Mouse (Mus musculus): ENCODE data around the gene Atp1a1. TPM values are rescaled to one million over a fixed set of nuclear protein-coding genes. Genes with fewer than 3 reads are reported as not detected.

Gene Atp1a1
- polyA plus RNA-seq, 2 experiments: 48.4 to 54.7 TPM

DNA sequence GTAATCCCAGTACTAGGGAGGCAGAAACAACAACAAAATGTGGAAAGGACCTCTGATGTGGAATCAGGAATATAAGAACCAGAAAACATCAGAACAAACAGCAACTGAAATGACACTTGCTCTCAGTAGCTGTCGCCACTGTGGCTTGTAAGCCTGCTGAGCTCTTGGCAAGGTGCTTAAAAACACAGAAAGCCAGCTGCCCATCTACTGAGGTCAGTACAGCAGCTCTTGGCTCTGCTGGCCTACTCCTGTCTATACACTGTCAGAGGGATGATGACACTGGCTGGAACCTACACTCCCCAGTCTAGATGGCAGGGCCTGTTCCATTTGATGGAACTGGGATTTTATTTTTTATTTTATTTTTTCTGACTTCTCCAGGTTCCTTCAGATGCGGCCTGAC, 71.1 kb downstream of the Atp1a1 start:
- 82% methylated on average over 2 of the region's 2 CpGs for WGBS (ENCODE audit: insufficient replicate concordance)
- TF ChIP-seq EP300 (IDR thresholded peaks at IDR 0.05; ENCODE audit: low read depth) (no peak), CTCF (IDR thresholded peaks at IDR 0.05; ENCODE audit: low read depth) (no peak)
- no peaks in the 10 kb centered on the region for H3K9me3 ChIP-seq (ENCODE audit: control insufficient read depth, low read length)
- H3K36me3 ChIP-seq (replicated peaks; ENCODE audit: control insufficient read depth, insufficient read depth, low read depth): no peaks in the 10 kb centered on the region
- no peak overlapping the region for H3K27ac ChIP-seq
- ATAC-seq (ENCODE audit: insufficient read depth) (no peak), DNase-seq (ENCODE audit: low read depth in 3 of 3, low spot score in 3 of 3) (no peak)
- H3K9ac ChIP-seq (replicated peaks): no peak overlapping the region
- no peaks in the 10 kb centered on the region; a peak in 1 of 4 replicates for H3K4me1 ChIP-seq (replicated peaks; ENCODE audit: control insufficient read depth in 2 of 2, insufficient read depth in 2 of 2, low read length in 1 of 2)
- no peak overlapping the region for H3K4me3 ChIP-seq (ENCODE audit: insufficient read depth in 1 of 2, low read depth in 2 of 2, low read length in 2 of 2)
- H3K4me2 ChIP-seq (ENCODE audit: low read depth): no peak overlapping the region
- H3K27me3 ChIP-seq (ENCODE audit: control insufficient read depth, insufficient read depth, low read length): no peaks in the 10 kb centered on the region; the same call in 1 of the 2 replicates

DNA sequence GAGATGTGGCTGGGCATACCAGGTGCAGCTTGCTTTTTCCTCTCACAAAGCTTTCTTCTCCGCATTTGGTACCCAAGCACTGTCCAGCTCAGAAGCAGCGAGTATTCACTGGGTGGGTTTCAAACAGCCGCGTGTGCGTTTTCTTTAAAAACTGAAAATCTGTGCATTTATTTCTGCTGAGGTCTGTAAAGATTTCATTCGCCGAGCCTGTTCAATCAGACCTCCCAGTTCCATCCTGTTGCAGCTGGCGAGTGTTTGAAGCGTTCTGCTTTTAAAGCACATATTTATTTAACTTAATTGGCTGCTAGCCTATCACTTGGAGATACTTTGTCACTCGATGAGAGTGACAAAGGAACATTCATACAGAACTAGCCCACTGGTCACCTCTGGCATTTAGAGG, 73.6 kb downstream of the Atp1a1 start:
- Histone ChIP-seq H3K4me1 (replicated peaks; ENCODE audit: control insufficient read depth in 2 of 2, insufficient read depth in 2 of 2, low read length in 1 of 2) (peaks cover 0 to 2% of the 10 kb centered on the region in 2 experiments; a peak in 1 of 4 replicates), H3K4me3 (ENCODE audit: insufficient read depth in 1 of 2, low read depth in 2 of 2, low read length in 2 of 2) (no peak overlapping the region), H3K27me3 (ENCODE audit: control insufficient read depth, insufficient read depth, low read length) (no peaks in the 10 kb centered on the region), H3K9ac (replicated peaks) (no peak overlapping the region), H3K27ac (no peak overlapping the region), H3K9me3 (ENCODE audit: control insufficient read depth, low read length) (no peaks in the 10 kb centered on the region), H3K36me3 (replicated peaks; ENCODE audit: control insufficient read depth, insufficient read depth, low read depth) (no peaks in the 10 kb centered on the region), H3K4me2 (ENCODE audit: low read depth) (no peak overlapping the region)
- no peak for ATAC-seq (ENCODE audit: insufficient read depth)
- DNase-seq (ENCODE audit: low read depth in 3 of 3, low spot score in 3 of 3): no peak
- TF ChIP-seq EP300 (IDR thresholded peaks at IDR 0.05; ENCODE audit: low read depth) (no peak), CTCF (IDR thresholded peaks at IDR 0.05; ENCODE audit: low read depth) (no peak)
- 66% methylated on average over 10 of the region's 10 CpGs for whole genome bisulfite sequencing (ENCODE audit: insufficient replicate concordance)

DNA sequence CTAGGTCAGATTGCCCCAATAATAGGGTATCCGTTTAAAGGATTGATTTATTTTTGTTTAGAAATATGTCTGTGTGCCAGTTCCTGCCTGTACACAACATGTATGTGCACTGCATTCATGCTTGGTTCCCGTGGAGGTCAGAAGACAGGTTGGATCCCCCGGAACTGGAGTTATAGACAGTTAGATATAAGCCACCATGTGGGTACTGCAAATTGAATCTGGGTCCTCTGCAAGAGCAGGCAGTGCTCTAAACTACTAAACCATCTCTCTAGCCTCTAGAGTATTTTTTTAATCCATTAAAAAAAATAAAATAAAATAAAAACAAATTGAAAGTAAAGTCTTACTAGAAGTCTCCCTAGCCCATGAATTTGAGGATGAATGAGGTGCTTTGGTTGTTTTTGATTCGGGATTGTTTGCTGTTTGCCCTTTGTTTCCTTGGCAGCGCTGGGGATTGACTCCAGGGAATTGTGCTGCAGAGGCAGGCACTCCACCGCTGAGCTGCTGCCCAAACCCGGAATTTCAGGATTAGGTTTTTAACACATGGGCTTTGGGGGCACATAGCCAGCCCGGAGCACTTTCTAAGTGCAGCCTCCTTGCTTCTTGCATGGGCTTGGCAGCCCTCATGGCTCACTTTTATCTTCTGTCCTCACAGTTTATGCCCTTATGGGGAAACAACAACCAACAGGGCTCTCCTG, 75.4 kb downstream of the Atp1a1 start:
- Histone ChIP-seq H3K9me3 (ENCODE audit: control insufficient read depth, low read length) (no peaks in the 10 kb centered on the region), H3K36me3 (replicated peaks; ENCODE audit: control insufficient read depth, insufficient read depth, low read depth) (no peaks in the 10 kb centered on the region), H3K27ac (no peak overlapping the region), H3K27me3 (ENCODE audit: control insufficient read depth, insufficient read depth, low read length) (no peaks in the 10 kb centered on the region), H3K9ac (replicated peaks) (no peak overlapping the region), H3K4me1 (replicated peaks; ENCODE audit: control insufficient read depth in 2 of 2, insufficient read depth in 2 of 2, low read length in 1 of 2) (peaks cover 0 to 2% of the 10 kb centered on the region in 2 experiments; a peak in 1 of 4 replicates), H3K4me2 (ENCODE audit: low read depth) (no peak overlapping the region), H3K4me3 (ENCODE audit: insufficient read depth in 1 of 2, low read depth in 2 of 2, low read length in 2 of 2) (no peak overlapping the region)
- TF ChIP-seq EP300 (IDR thresholded peaks at IDR 0.05; ENCODE audit: low read depth) (no peak), CTCF (IDR thresholded peaks at IDR 0.05; ENCODE audit: low read depth) (no peak)
- WGBS (ENCODE audit: insufficient replicate concordance): 46% methylated on average over 8 of the region's 8 CpGs
- ATAC-seq (ENCODE audit: insufficient read depth) (no peak), DNase-seq (ENCODE audit: low read depth in 3 of 3, low spot score in 3 of 3) (no peak)

DNA sequence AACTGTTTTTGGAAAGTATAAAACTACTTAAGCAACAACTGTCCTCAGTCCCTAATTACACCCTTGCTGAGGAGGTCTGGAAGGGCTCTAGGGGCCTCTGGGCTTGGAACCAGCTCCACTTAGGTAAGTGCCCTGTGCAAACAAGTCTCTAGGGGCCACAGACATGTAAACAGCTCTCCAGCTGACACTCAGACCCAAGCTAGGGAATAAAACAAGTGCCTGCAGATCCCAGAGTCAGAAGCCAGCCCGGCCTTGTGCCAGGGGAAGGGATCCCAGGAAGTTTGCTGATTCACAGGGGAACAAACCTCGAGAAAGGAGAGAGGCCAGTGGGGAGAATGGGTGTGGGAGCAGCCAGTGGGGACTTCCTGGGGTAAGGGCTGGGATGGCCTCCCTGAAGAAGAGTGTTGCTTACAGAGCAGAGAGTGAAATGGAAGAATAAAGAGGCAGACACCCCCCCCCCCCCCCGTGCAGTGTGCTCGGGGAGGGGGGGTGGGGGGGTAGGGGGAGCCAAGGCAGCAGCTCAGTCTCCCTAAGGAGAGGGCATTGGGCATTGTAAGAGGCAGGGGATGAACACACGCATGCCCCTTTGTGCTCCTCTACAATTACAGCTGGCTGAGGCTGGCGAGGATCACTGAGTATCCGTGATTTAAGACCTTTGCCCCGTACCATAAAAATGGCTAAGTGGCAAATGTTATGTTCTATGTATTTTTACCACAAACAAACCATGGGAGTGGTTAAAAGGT, 76.2 kb downstream of the Atp1a1 start:
- H3K4me1 ChIP-seq (replicated peaks; ENCODE audit: control insufficient read depth in 2 of 2, insufficient read depth in 2 of 2, low read length in 1 of 2): peaks cover 0 to 2% of the 10 kb centered on the region in 2 experiments; a peak in 1 of 4 replicates
- no peak for DNase-seq (ENCODE audit: low read depth in 3 of 3, low spot score in 3 of 3)
- no peak overlapping the region for H3K9ac ChIP-seq (replicated peaks)
- no peak overlapping the region for H3K27ac ChIP-seq
- no peak overlapping the region for H3K4me3 ChIP-seq (ENCODE audit: insufficient read depth in 1 of 2, low read depth in 2 of 2, low read length in 2 of 2)
- no peaks in the 10 kb centered on the region for H3K36me3 ChIP-seq (replicated peaks; ENCODE audit: control insufficient read depth, insufficient read depth, low read depth)
- no peak for ATAC-seq (ENCODE audit: insufficient read depth)
- no peaks in the 10 kb centered on the region for H3K9me3 ChIP-seq (ENCODE audit: control insufficient read depth, low read length)
- H3K27me3 ChIP-seq (ENCODE audit: control insufficient read depth, insufficient read depth, low read length): no peaks in the 10 kb centered on the region
- H3K4me2 ChIP-seq (ENCODE audit: low read depth): no peak overlapping the region
- TF ChIP-seq EP300 (IDR thresholded peaks at IDR 0.05; ENCODE audit: low read depth) (no peak), CTCF (IDR thresholded peaks at IDR 0.05; ENCODE audit: low read depth) (no peak)
- 58% methylated on average over 6 of the region's 8 CpGs for WGBS (ENCODE audit: insufficient replicate concordance)

DNA sequence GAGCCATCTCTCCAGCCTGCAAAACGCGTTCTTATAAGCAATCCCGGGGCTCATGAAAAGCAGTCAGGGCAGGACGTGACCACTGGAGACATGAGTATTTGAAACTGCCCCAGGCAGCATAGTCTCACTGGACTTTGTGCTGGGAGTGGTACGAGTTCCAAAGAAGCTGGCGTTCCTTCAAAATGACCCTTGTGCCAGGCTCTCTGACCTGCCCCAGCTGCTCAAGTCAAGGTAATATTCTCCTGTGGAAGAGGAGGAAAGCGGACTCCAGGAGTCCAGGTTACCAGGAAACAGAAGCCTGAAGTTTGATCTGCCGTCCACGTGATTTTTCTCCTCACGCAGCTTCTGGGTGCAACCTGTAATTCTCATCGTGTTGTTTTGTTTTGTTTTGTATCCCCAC, 77.9 kb downstream of the Atp1a1 start:
- Histone ChIP-seq H3K4me2 (ENCODE audit: low read depth) (no peak overlapping the region), H3K27me3 (ENCODE audit: control insufficient read depth, insufficient read depth, low read length) (no peaks in the 10 kb centered on the region), H3K4me3 (ENCODE audit: insufficient read depth in 1 of 2, low read depth in 2 of 2, low read length in 2 of 2) (no peak overlapping the region), H3K9ac (replicated peaks) (no peak overlapping the region), H3K36me3 (replicated peaks; ENCODE audit: control insufficient read depth, insufficient read depth, low read depth) (no peaks in the 10 kb centered on the region), H3K4me1 (replicated peaks; ENCODE audit: control insufficient read depth in 2 of 2, insufficient read depth in 2 of 2, low read length in 1 of 2) (peaks cover 0 to 2% of the 10 kb centered on the region in 2 experiments; a peak in 1 of 4 replicates), H3K27ac (no peak overlapping the region), H3K9me3 (ENCODE audit: control insufficient read depth, low read length) (no peaks in the 10 kb centered on the region)
- 67% methylated on average over 11 of the region's 11 CpGs for WGBS (ENCODE audit: insufficient replicate concordance)
- TF ChIP-seq EP300 (IDR thresholded peaks at IDR 0.05; ENCODE audit: low read depth) (no peak), CTCF (IDR thresholded peaks at IDR 0.05; ENCODE audit: low read depth) (no peak)
- ATAC-seq (ENCODE audit: insufficient read depth) (no peak), DNase-seq (ENCODE audit: low read depth in 3 of 3, low spot score in 3 of 3) (no peak)

Other genes with a start within 250 kb of the Atp1a1 start
- 1.2 and 1.3 TPM in 2 replicates for gene Igsf3, start 227.6 kb downstream of the Atp1a1 start, polyA plus RNA-seq (2012; rRNA removed)
- 3.2 TPM in 2 replicates for gene Igsf3, start 227.6 kb downstream of the Atp1a1 start, polyA plus RNA-seq (2014; fragmentation: Nextera tagmentation; extraction: Ambion mirVana)
- 0.01 and 0.02 TPM in 2 replicates for gene Mab21l3, start 244.3 kb upstream of the Atp1a1 start, polyA plus RNA-seq (2012; rRNA removed)
- gene Mab21l3, start 244.3 kb upstream of the Atp1a1 start, polyA plus RNA-seq (2014; fragmentation: Nextera tagmentation; extraction: Ambion mirVana): not detected in 2 replicates

Measured in liver, embryonic 14.5 days (tissue).